Mouse (Mus musculus): ENCODE measurements around the gene Rapgef4.

- TF ChIP-seq CTCF (IDR thresholded peaks at IDR 0.05; ENCODE audit: low read depth) (no peak), EP300 (optimal IDR thresholded peaks at IDR 0.05) (no peak)
These were observed 357 bp downstream of the Rapgef4 start for GRCm38 (mm10) chr2:71981343-71981851.

Measured in stomach, postnatal 0 days (tissue).